Mouse (Mus musculus) CH12.LX (cell line): Measurements from ENCODE around the gene Selplg. TPM values are rescaled to one million over a fixed set of nuclear protein-coding genes. Genes with fewer than 3 reads are reported as not detected.

Experiments
- DNase-seq: peaks from one replicate; pipeline ENCODE4 v3.0.0-alpha.2; 2013; ENCODE audit errors: extremely low read depth
- H3K27ac ChIP-seq: 2 replicates; pipeline ENCODE4 v1.5.1; 2012; ENCODE audit warnings: low read depth, mild to moderate bottlenecking, control low read depth, moderate library complexity; ENCODE audit not compliant: insufficient read depth
- H3K27me3 ChIP-seq: replicated peaks from 2 replicates; pipeline ENCODE3; 2012; ENCODE audit warnings: inconsistent platforms
- H3K36me3 ChIP-seq, 2 experiments: replicated peaks in 1 of 2; 2 replicates each; pipeline versions ENCODE3 to v1.6.1; 2012; ENCODE audit warnings: inconsistent platforms in 1 of 2, low read length in 1 of 2, mild to moderate bottlenecking in 1 of 2, mixed read lengths in 1 of 2, moderate library complexity in 1 of 2; ENCODE audit not compliant: control insufficient read depth in 1 of 2, insufficient read depth in 1 of 2
- H3K4me1 ChIP-seq, 2 experiments: 2 replicates each; pipeline ENCODE4 v1.6.1; 2012; ENCODE audit warnings: inconsistent platforms in 1 of 2, moderate library complexity in 1 of 2; ENCODE audit not compliant: insufficient read depth in 2 of 2, control insufficient read depth in 1 of 2
- H3K4me2 ChIP-seq: 2 replicates; pipeline ENCODE4 v1.6.1; 2012; ENCODE audit warnings: low read depth, mild to moderate bottlenecking, control low read depth; ENCODE audit not compliant: poor library complexity, insufficient read depth, severe bottlenecking
- H3K4me3 ChIP-seq, 3 experiments: fragments of 150-350 bp in 1 of 3; sonication (generic) in 1 of 3; replicated peaks in 1 of 3; 2 replicates each; pipeline versions ENCODE3 to v1.5.1; 2011 to 2012; ENCODE audit warnings: low read depth in 2 of 3, low read length in 2 of 3, mild to moderate bottlenecking in 2 of 3, moderate library complexity in 2 of 3, control low read depth in 1 of 3, improper control_type of control experiment in 1 of 3, inconsistent platforms in 1 of 3, mixed read lengths in 1 of 3; ENCODE audit not compliant: poor library complexity in 1 of 3
- H3K79me2 ChIP-seq: replicated peaks from 2 replicates; pipeline ENCODE4 v1.6.1; 2012; ENCODE audit warnings: mild to moderate bottlenecking, moderate library complexity; ENCODE audit not compliant: control insufficient read depth, poor library complexity, insufficient read depth, severe bottlenecking; ENCODE audit errors: extremely low read depth
- H3K9ac ChIP-seq: 2 replicates; pipeline ENCODE4 v1.6.1; 2012; ENCODE audit warnings: low read depth, mild to moderate bottlenecking, control low read depth, moderate library complexity; ENCODE audit not compliant: insufficient read depth
- H3K9me3 ChIP-seq: replicated peaks from 2 replicates; pipeline ENCODE3; 2012; ENCODE audit warnings: low read length, inconsistent platforms, mixed read lengths
- CHD1 ChIP-seq: IDR thresholded peaks from 2 replicates; pipeline ENCODE4 v1.6.1; 2012; ENCODE audit warnings: low read depth, low read length, improper control_type of control experiment, inconsistent platforms
- ELF1 ChIP-seq: IDR thresholded peaks from 2 replicates; pipeline ENCODE4 v1.6.1; 2014; ENCODE audit warnings: low read depth, mild to moderate bottlenecking, inconsistent platforms, low read length, improper control_type of control experiment
- EP300 ChIP-seq: IDR thresholded peaks from 2 replicates; pipeline ENCODE4 v1.6.1; 2011; ENCODE audit warnings: low read length, improper control_type of control experiment
- MAX ChIP-seq: IDR thresholded peaks from 2 replicates; pipeline ENCODE4 v1.6.1; 2011; ENCODE audit warnings: low read length, improper control_type of control experiment
- MAZ ChIP-seq: IDR thresholded peaks from 2 replicates; pipeline ENCODE4 v1.6.1; 2012; ENCODE audit warnings: low read depth, mild to moderate bottlenecking, inconsistent platforms, low read length, improper control_type of control experiment, moderate library complexity
- MEF2A ChIP-seq: IDR thresholded peaks from 2 replicates; pipeline ENCODE4 v1.6.1; 2014; ENCODE audit warnings: low read depth, mild to moderate bottlenecking, inconsistent platforms, low read length, improper control_type of control experiment, borderline replicate concordance
- MXI1 ChIP-seq: IDR thresholded peaks from 2 replicates; pipeline ENCODE4 v1.6.1; 2011; ENCODE audit warnings: mild to moderate bottlenecking, low read depth, low read length, improper control_type of control experiment
- NELFE ChIP-seq: IDR thresholded peaks from 2 replicates; pipeline ENCODE4 v1.6.1; 2011; ENCODE audit warnings: low read depth, low read length, improper control_type of control experiment
- POLR2AphosphoS2 ChIP-seq: IDR thresholded peaks from 2 replicates; pipeline ENCODE4 v1.6.1; 2011; ENCODE audit warnings: low read depth, low read length, improper control_type of control experiment
- RAD21 ChIP-seq: IDR thresholded peaks from 2 replicates; pipeline ENCODE4 v1.6.1; 2011; ENCODE audit warnings: low read depth, mild to moderate bottlenecking, low read length, improper control_type of control experiment, moderate library complexity
- SIN3A ChIP-seq: IDR thresholded peaks from 2 replicates; pipeline ENCODE4 v1.6.1; 2012; ENCODE audit warnings: low read length, improper control_type of control experiment, inconsistent platforms
- SMC3 ChIP-seq: IDR thresholded peaks from 2 replicates; pipeline ENCODE4 v1.6.1; 2011; ENCODE audit warnings: low read depth, low read length, improper control_type of control experiment
- ZKSCAN1 ChIP-seq: IDR thresholded peaks from 2 replicates; pipeline ENCODE4 v1.6.1; 2012; ENCODE audit warnings: low read depth, inconsistent platforms, low read length, improper control_type of control experiment, borderline replicate concordance
- ZMIZ1 ChIP-seq: IDR thresholded peaks from 2 replicates; pipeline ENCODE4 v1.6.1; 2012; ENCODE audit warnings: low read depth, mild to moderate bottlenecking, inconsistent platforms, low read length, improper control_type of control experiment
- dilution Hi-C: fragments of 300-500 bp; cut with MboI; formaldehyde crosslinking; loops from 2 replicates; pipeline ENCODE4 v1.14.3; 2020; ENCODE audit warnings: low sequenced_read_pairs; ENCODE audit not compliant: extremely low pct_unique_long_range_greater_than_20kb, extremely low pct_ligation_motif_present
- in situ Hi-C: fragments of 300-500 bp; cut with MboI; formaldehyde crosslinking; loops from 3 replicates; pipeline ENCODE4 v1.14.3; 2019; ENCODE audit warnings: low sequenced_read_pairs, low pct_ligation_motif_present, low pct_unique_long_range_greater_than_20kb, mixed read lengths
- polyA plus RNA-seq: library from polyadenylated mRNA; unstranded; fragments of >175 nt; gene quantifications from 2 replicates; pipeline ENCODE4 v1.2.1, GENCODE M21; 2012; ENCODE audit warnings: low read depth; ENCODE audit not compliant: insufficient read length
- total RNA-seq, 2 experiments: library from RNA; depleted of rRNA; stranded (reverse); fragments of 300-350 nt in 1 of 2; fragments of >200 nt in 1 of 2; gene quantifications; 2 replicates each; pipeline ENCODE4 v1.2.3; 2012 to 2014

Gene Selplg
- total and polyA plus RNA-seq, 3 experiments: 29.4 to 58.5 (median 41.6) TPM

GRCm38 (mm10) chr5:113824228-113824627, 8.2 kb downstream of the Selplg start:
- Histone ChIP-seq H3K79me2 (no peaks in the 10 kb centered on the region), H3K9ac (no peak overlapping the region), H3K27me3 (no peaks in the 10 kb centered on the region), H3K36me3 (peaks cover 8 to 52% of the 10 kb centered on the region in 2 experiments), H3K4me2 (no peak overlapping the region), H3K27ac (no peak overlapping the region), H3K9me3 (peaks cover 32% of the 10 kb centered on the region), H3K4me1 (peaks cover 19 to 48% of the 10 kb centered on the region in 2 experiments), H3K4me3 (no peak overlapping the region)
- DNase-seq: no peak
- in situ Hi-C loops: loop anchor here (10.0 kb wide), 1 partner anchor 239 kb away; no protein-coding TSS in a partner anchor
- TF ChIP-seq MEF2A: no peak
- TF ChIP-seq MAX: no peak
- no peak for TF ChIP-seq SMC3
- TF ChIP-seq ELF1: no peak
- no peak for TF ChIP-seq RAD21
- TF ChIP-seq MXI1: no peak
- no peak for TF ChIP-seq CHD1
- dilution Hi-C loops: no loop called here

- in situ Hi-C loops (loop anchor here (10.0 kb wide), 1 partner anchor 454 kb away; no protein-coding TSS in a partner anchor), dilution Hi-C loops (no loop called here)
- Histone ChIP-seq H3K9ac (no peak overlapping the region), H3K9me3 (peaks cover 11% of the 10 kb centered on the region), H3K79me2 (no peaks in the 10 kb centered on the region), H3K4me1 (peaks cover 9 to 29% of the 10 kb centered on the region in 2 experiments; a peak in 3 of 4 replicates), H3K27me3 (no peaks in the 10 kb centered on the region), H3K27ac (no peak overlapping the region), H3K4me3 (no peak overlapping the region), H3K36me3 (peaks cover 6 to 33% of the 10 kb centered on the region in 2 experiments), H3K4me2 (no peak overlapping the region)
- DNase-seq: no peak
- TF ChIP-seq CHD1 (no peak), RAD21 (no peak), SMC3 (no peak), SIN3A (no peak), ZMIZ1 (no peak), POLR2AphosphoS2 (no peak), MEF2A (no peak), MAZ (no peak), NELFE (no peak), EP300 (no peak), ZKSCAN1 (no peak)
Measured at GRCm38 (mm10) chr5:113818572-113818971, 13.9 kb downstream of the Selplg start.
